Mouse (Mus musculus): ENCODE data around the gene Dync1li2. TPM values are rescaled to one million over a fixed set of nuclear protein-coding genes. Genes with fewer than 3 reads are reported as not detected.

Dync1li2 gene
- polyA plus RNA-seq, 1 experiment from 2014 or later = 50.8 TPM

DNA sequence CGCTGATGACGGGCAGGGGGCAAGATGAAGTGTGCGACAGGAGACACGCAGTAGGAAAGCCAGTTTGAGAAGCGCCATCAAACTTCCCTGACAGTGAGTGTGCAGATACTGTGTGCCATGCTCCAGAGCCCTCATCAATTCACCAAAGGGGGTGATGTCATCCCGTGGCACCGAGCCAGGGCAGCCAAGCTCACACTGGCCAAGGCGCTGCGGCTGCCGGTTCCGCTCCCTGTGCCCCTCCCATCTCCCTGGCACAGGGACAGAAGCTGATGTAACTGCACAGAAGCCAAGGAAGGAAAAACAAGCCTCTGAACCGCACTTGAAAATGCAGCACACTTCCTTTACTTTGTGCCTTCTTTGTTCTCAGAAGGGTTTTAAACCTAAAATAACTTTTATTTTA is 6.8 kb downstream of the Dync1li2 start:
- 68% methylated on average over 12 of the region's 12 CpGs for WGBS
- Histone ChIP-seq H3K4me1 (peaks cover 10% of the 10 kb centered on the region), H3K9me3 (no peaks in the 10 kb centered on the region), H3K27me3 (ENCODE audit: insufficient read depth, poor library complexity, severe bottlenecking) (no peaks in the 10 kb centered on the region), H3K36me3 (peaks cover 98% of the 10 kb centered on the region), H3K27ac (peak overlapping the region; percentile 29; the same call in 1 of the 2 replicates), H3K4me3 (no peak overlapping the region)
- DNase-seq (ENCODE audit: low spot score) = peak; percentile 88

DNA sequence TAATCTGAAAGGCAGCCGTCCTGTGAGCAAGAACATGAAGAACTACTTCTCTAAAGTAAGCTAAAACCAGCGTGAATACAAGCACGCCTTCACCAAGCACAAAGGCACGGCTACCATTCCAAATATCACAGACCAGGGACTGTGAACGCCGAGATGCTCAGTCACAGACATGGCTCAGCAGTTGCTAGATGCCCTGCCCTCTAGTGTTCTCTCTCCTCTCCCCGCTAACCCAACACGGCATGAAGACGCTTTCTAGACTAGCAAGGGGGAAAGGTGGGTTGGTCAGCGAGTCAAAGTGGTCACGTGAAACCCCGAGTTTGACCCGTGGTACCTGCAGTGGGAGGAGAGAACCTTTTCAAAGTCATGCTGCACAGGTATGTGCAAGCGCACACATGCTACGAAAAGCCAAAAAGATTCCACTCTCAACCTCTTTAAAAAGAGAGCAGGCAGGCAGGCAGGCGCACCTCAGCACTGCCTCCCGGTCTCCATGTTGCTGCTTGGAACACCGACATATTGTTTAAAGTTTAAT is 8.0 kb downstream of the Dync1li2 start:
- Histone ChIP-seq H3K9me3 (no peaks in the 10 kb centered on the region), H3K27me3 (ENCODE audit: insufficient read depth, poor library complexity, severe bottlenecking) (no peaks in the 10 kb centered on the region), H3K36me3 (peaks cover 98% of the 10 kb centered on the region), H3K4me1 (0 out of 2 replicates have a peak, but pooled peaks cover 8% of the 10 kb centered on the region), H3K27ac (no peak overlapping the region), H3K4me3 (no peak overlapping the region)
- DNase-seq (ENCODE audit: low spot score) = no peak
- WGBS = 88% methylated on average over 18 of the region's 18 CpGs

DNA sequence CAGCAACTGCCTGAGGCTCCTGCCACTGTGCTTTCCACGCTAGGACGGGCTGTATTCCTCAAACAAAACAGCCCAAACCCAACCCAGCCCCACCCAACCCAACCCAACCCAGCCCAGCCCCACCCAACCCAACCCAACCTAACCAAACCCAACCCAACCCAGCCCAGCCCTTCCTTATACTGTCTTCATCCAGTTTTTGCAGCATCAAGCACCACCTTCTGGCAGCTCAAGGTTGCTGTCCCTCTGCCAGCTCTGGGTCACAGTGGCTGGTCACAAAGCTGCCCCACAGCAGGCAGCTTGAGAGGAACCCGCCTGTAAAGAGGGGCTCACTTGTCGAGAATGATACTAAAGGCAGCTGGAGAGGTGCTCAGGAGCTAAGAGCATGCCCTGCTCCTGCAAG is 8.6 kb downstream of the Dync1li2 start:
- no peak overlapping the region for H3K4me3 ChIP-seq
- peaks cover 98% of the 10 kb centered on the region for H3K36me3 ChIP-seq
- H3K27me3 ChIP-seq (ENCODE audit: insufficient read depth, poor library complexity, severe bottlenecking) = no peaks in the 10 kb centered on the region
- WGBS = 72% methylated on average over 4 of the region's 4 CpGs
- no peaks in the 10 kb centered on the region for H3K9me3 ChIP-seq
- no peak overlapping the region for H3K27ac ChIP-seq
- 0 out of 2 replicates have a peak, but pooled peaks cover 8% of the 10 kb centered on the region for H3K4me1 ChIP-seq
- DNase-seq (ENCODE audit: low spot score) = no peak

DNA sequence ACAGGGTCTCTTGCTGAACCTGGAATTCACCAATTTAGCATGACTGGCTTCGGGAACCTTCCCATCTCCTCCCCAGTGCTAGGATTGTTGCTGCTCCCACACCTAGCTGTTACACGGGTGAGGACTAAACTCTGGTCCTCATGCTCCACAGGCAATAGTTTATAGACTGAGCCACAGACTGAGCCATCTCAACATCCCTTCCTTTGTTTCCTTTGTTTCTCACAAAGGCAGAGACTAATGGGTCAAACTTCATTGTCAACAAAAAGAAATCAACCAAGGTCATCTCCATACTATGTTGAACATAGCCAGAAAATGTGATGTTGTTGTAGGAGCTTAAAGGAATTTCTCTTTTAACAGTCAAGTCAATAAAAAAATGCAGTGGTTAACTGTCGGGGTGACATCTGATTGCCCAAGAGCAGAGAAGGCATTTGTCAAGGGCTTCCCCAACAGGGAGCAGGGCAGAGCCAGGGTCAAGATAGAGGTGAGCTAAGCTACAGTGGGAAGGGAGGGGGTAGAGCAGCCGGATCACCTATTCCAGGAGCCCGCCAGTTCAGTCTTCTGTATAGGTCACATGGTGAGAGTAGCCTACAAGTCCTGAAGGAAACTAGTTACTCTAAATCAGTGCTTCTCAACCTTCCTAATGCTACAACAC is 9.5 kb downstream of the Dync1li2 start:
- Histone ChIP-seq H3K36me3 (peaks cover 98% of the 10 kb centered on the region), H3K4me3 (no peak overlapping the region), H3K27me3 (ENCODE audit: insufficient read depth, poor library complexity, severe bottlenecking) (no peaks in the 10 kb centered on the region), H3K4me1 (0 out of 2 replicates have a peak, but pooled peaks cover 8% of the 10 kb centered on the region), H3K27ac (no peak overlapping the region), H3K9me3 (no peaks in the 10 kb centered on the region)
- WGBS = 91% methylated on average over 5 of the region's 5 CpGs
- DNase-seq (ENCODE audit: low spot score) = no peak

DNA sequence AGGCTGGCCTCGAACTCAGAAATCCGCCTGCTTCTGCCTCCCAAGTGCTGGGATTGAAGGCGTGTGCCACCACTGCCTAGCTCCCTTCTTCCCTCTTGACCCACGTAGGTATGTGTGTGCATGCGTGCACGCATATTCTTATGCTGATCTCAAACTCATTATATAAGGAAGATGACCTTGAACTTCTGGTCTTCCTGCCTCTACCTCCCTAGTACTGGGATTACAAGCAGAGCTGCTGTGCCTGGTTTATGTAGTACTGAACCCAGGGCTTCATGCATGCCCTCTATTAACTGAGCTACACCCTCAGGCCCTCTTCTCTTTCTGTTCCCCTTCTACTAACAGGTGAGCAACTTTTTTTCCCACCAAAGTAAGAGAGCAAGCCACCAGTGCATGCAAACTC is 10.2 kb downstream of the Dync1li2 start:
- Histone ChIP-seq H3K4me1 (0 out of 2 replicates have a peak, but pooled peaks cover 8% of the 10 kb centered on the region), H3K27me3 (ENCODE audit: insufficient read depth, poor library complexity, severe bottlenecking) (no peaks in the 10 kb centered on the region), H3K9me3 (no peaks in the 10 kb centered on the region), H3K36me3 (peaks cover 98% of the 10 kb centered on the region), H3K4me3 (no peak overlapping the region), H3K27ac (no peak overlapping the region)
- WGBS = 95% methylated on average over 6 of the region's 6 CpGs
- no peak for DNase-seq (ENCODE audit: low spot score)

DNA sequence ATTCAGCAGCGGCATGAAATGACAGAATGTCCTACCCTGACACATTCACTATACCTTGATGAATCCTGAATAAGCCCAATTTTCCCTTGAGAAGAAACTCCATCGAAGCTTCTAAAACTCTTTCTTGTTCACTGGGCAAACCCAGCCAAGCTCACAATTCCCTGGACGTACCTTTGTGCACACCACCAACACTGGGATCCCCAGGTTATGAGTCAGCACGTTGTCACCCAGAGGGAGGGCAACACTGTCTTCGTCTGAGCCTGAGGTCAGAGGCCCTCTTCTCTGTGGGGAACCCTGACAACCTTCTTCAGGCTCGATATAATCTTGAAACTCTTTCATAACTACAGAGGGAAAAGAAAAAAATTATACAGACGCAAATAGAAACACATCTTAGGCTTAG is 12.6 kb downstream of the Dync1li2 start:
- Histone ChIP-seq H3K4me1 (0 out of 2 replicates have a peak, but pooled peaks cover 3% of the 10 kb centered on the region), H3K9me3 (no peaks in the 10 kb centered on the region), H3K27ac (no peak overlapping the region), H3K4me3 (no peak overlapping the region), H3K27me3 (ENCODE audit: insufficient read depth, poor library complexity, severe bottlenecking) (no peaks in the 10 kb centered on the region), H3K36me3 (peaks cover 98% of the 10 kb centered on the region)
- 85% methylated on average over 7 of the region's 7 CpGs for WGBS
- no peak for DNase-seq (ENCODE audit: low spot score)

DNA sequence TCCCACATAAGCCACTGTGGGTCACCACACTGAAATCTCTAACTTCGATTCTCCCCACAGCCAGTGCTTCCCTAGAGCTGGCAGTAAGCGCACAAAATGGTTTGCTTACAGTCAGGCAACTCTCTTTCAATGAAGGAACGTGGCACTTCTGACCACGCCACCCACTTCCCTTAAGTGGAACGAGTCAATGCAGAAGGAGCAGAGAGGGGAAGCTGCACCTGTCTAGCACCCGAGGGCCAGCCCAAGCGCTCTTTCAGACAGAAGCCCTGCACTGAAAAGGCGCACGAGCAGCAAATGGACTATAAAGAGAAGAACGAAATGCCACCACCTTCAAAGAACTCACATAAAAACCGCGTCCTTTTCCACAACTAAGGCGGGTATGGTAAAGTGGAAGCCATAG is 15.1 kb downstream of the Dync1li2 start:
- Histone ChIP-seq H3K4me1 (no peaks in the 10 kb centered on the region), H3K27me3 (ENCODE audit: insufficient read depth, poor library complexity, severe bottlenecking) (no peaks in the 10 kb centered on the region), H3K9me3 (no peaks in the 10 kb centered on the region), H3K36me3 (peaks cover 97% of the 10 kb centered on the region), H3K27ac (no peak overlapping the region), H3K4me3 (no peak overlapping the region)
- WGBS = 92% methylated on average over 13 of the region's 13 CpGs
- no peak for DNase-seq (ENCODE audit: low spot score)

DNA sequence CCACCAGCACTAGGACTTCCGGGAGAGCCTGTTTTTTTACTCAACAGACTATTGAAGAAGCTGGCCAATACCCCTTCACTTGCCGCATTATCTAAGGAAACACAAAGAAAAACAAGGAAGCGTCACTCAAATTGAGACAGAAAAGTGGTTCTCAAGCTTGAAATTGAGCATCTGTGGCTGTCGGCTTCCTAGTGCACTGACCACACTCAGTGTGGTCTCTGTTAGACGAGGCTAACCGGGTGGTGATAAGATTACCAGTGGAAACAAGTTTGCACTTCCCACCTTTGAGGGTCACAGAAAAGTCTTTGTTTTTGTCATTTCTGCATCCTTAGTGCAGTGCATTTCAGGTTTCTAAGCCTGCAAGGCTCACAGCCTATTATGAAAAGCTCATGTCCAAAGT is 20.5 kb downstream of the Dync1li2 start:
- 56% methylated on average over 6 of the region's 6 CpGs for WGBS
- H3K4me3 ChIP-seq = no peak overlapping the region
- H3K36me3 ChIP-seq = peaks cover 97% of the 10 kb centered on the region
- H3K27ac ChIP-seq = no peak overlapping the region
- H3K27me3 ChIP-seq (ENCODE audit: insufficient read depth, poor library complexity, severe bottlenecking) = no peaks in the 10 kb centered on the region
- H3K9me3 ChIP-seq = no peaks in the 10 kb centered on the region
- no peak for DNase-seq (ENCODE audit: low spot score)
- peaks cover 6% of the 10 kb centered on the region; the same call in 1 of the 2 replicates for H3K4me1 ChIP-seq

DNA sequence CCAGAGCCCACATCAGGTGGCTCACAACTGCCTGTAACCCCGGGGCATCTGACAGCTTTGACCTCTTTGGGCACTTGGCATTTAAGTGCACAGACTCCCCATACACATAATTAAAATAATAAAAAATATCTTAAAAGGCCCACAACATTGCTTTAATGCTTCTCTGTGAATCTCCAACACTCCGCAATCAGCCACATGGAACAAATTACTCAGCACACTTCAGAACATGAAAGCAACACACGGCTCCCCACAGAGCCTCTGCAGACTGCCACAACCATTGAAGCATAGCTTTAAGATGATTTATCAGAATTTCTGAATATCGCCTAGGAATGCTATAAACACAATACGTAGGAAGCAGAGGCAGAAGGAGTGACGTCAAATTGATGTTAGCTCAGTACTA is 26.8 kb downstream of the Dync1li2 start:
- no peaks in the 10 kb centered on the region for H3K9me3 ChIP-seq
- DNase-seq (ENCODE audit: low spot score) = no peak
- peaks cover 43% of the 10 kb centered on the region for H3K36me3 ChIP-seq
- no peaks in the 10 kb centered on the region for H3K27me3 ChIP-seq (ENCODE audit: insufficient read depth, poor library complexity, severe bottlenecking)
- H3K4me1 ChIP-seq = peaks cover 17% of the 10 kb centered on the region
- H3K4me3 ChIP-seq = no peak overlapping the region
- 88% methylated on average over 6 of the region's 6 CpGs for WGBS
- no peak overlapping the region for H3K27ac ChIP-seq

DNA sequence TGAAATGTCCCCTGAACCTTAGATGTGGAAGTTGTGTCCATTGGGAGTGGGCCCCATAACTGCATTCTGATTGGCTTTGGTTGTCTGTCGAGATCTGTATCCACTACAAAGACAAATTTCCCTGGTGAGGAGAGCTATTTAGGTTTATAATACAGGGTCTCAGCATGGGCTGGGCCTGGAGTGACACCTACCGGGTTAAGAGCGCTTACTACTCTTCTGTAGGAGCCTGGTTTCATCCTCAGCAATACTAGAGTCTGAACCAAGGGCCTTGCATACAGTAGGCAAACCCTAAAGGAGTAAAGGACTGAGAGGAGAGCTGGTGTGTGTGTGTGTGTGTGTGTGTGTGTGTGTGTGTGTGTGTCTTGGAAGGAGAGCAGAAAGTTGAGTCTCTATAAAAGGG is 28.6 kb downstream of the Dync1li2 start:
- no peak for DNase-seq (ENCODE audit: low spot score)
- Histone ChIP-seq H3K27me3 (ENCODE audit: insufficient read depth, poor library complexity, severe bottlenecking) (no peaks in the 10 kb centered on the region), H3K4me1 (peaks cover 17% of the 10 kb centered on the region), H3K36me3 (peaks cover 25% of the 10 kb centered on the region), H3K9me3 (no peaks in the 10 kb centered on the region), H3K27ac (no peak overlapping the region), H3K4me3 (no peak overlapping the region)
- WGBS = 64% methylated on average over 3 of the region's 3 CpGs

DNA sequence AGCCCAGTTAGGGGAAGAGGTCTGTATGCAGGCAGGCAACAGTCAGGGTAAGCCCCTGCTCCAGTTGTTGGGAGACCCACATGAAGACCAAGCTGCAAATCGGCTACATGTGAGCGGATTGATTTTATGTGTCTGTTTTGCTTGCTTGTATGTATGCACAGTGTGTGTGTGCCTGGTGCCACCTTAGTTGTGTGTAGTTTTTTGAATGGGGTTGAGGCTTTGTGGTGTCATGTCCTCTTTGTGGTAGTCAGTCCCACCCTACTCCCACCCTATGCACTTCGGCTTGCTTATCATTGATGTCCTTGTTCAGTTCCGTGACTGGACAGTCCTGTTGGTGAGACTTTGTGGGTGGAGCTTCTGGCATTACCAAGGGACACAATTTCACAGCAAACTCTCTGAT is 29.1 kb downstream of the Dync1li2 start:
- peaks cover 20% of the 10 kb centered on the region for H3K36me3 ChIP-seq
- no peak overlapping the region for H3K4me3 ChIP-seq
- H3K27me3 ChIP-seq (ENCODE audit: insufficient read depth, poor library complexity, severe bottlenecking) = no peaks in the 10 kb centered on the region
- peaks cover 17% of the 10 kb centered on the region for H3K4me1 ChIP-seq
- no peak overlapping the region for H3K27ac ChIP-seq
- no peak for DNase-seq (ENCODE audit: low spot score)
- 60% methylated on average over 4 of the region's 4 CpGs for WGBS
- H3K9me3 ChIP-seq = no peaks in the 10 kb centered on the region

DNA sequence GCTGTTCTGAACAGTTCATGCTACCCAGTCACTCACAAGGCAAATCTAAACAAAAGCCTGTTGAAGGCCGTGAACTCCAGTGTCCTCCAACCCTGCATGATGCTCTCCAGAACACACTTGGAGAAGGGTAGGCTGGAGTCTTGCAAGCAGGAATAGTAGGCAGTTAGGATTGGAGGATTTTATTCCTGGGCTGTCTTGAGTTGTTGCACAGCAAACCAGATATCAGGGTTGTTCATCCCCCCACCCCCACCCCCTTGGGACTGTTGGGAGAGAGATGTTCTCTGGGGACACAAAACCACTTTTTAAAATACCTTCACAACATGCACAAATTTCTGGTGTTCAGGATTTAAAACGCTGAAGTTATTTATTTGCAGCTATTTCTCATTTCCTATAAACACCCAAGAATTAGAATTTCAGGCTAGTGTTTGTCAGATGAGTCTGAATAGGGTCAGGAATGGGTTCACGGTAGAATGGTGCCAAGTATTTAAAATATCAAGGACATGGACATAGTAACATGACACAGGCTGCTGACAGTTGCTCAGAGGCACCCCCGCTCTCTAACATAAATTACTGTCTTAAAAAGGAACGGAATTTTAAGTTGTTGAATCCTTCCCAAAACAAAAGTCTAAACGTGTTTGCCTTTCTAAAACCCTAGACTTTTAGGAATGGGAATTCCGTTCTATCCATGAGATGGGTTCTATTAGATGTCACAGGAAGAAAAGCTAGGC is 29.9 kb downstream of the Dync1li2 start:
- Histone ChIP-seq H3K4me1 (peaks cover 17% of the 10 kb centered on the region), H3K27me3 (ENCODE audit: insufficient read depth, poor library complexity, severe bottlenecking) (no peaks in the 10 kb centered on the region), H3K9me3 (no peaks in the 10 kb centered on the region), H3K4me3 (no peak overlapping the region), H3K36me3 (peaks cover 12% of the 10 kb centered on the region), H3K27ac (no peak overlapping the region)
- 54% methylated on average over 7 of the region's 7 CpGs for WGBS
- no peak for DNase-seq (ENCODE audit: low spot score)

DNA sequence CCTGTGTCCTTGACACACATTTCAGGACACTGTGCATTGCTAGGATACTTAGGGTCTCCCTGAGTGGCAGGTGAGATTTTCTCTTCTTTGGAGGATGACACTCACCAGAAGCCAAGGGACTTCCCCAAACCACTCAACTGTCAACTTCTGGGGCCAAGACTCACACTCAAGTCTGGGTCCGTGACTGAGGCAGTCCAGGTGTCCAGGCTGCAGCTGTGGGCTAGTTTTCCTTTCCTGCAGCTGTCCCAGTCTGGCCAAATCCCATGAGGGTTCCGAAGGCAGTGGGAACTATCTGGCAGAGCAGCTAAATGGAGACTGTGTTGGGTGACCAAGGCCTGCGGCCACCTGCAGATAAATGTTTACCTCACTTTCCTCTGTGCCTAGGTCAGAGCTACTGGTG is 30.9 kb downstream of the Dync1li2 start:
- DNase-seq (ENCODE audit: low spot score) = no peak
- peaks cover 17% of the 10 kb centered on the region for H3K4me1 ChIP-seq
- H3K27me3 ChIP-seq (ENCODE audit: insufficient read depth, poor library complexity, severe bottlenecking) = no peaks in the 10 kb centered on the region
- no peaks in the 10 kb centered on the region for H3K9me3 ChIP-seq
- peaks cover 2% of the 10 kb centered on the region for H3K36me3 ChIP-seq
- H3K27ac ChIP-seq = no peak overlapping the region
- WGBS = 61% methylated on average over 3 of the region's 3 CpGs
- H3K4me3 ChIP-seq = no peak overlapping the region
